Mouse (Mus musculus) spleen, postnatal 0 days (tissue): ENCODE results near the gene Nuak2. TPM values are rescaled to one million over a fixed set of nuclear protein-coding genes. Genes with fewer than 3 reads are reported as not detected.

Source experiments
- polyA plus RNA-seq: library from polyadenylated mRNA; unstranded; fragments of >200 nt; fragmentation: Nextera tagmentation; extraction: Ambion mirVana; gene quantifications from 2 replicates; pipeline ENCODE4 v1.2.1, GENCODE M21; 2015

The Nuak2 gene
- polyA plus RNA-seq: 4.6 and 6.6 TPM in 2 replicates

DNA sequence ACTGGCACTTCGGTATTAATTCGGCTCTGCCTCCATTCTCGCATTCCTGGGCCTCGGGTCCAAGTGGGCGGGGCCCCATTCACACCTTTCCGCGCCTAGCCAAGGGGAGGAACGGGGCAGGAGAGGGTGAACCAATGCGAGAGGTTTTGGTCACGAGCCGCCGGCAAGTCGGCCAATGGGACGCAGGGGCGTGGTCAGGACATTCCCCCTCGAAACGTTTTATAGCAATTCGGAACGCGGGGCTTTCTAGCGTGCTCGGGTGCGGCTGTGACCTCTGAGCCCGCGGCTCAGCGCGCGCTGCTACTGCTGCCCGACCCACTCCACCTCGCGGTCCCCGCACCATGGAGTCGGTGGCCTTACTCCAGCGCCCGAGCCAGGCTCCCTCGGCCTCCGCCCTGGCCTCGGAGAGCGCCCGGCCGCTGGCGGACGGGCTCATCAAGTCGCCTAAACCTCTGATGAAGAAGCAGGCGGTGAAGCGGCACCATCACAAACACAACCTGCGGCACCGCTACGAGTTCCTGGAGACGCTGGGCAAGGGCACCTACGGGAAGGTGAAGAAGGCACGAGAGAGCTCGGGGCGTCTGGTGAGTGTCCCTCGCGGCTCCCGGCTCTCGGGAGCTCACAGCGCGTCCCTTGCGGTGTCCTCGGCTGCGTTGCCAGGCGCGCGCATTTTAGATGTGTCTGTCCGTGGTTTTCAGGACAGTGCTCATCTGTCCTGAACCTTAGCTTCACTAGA, at the start of gene Nuak2:
TSS of gene Nuak2 (plus strand) at position 238 of the 736 bp plus-strand sequence.

GRCm38 (mm10) chr1:132298425-132298800, 17.5 kb upstream of the Nuak2 start, which contains the start of gene Klhdc8a:
Gene Klhdc8a, plus strand, starts transcription at chr1:132298626.

Other genes starting within 250 kb of the Nuak2 start
- 4.3 and 6.4 TPM in 2 replicates for gene Mfsd4a, start 248.1 kb upstream of the Nuak2 start, polyA plus RNA-seq
- 0.29 and 0.39 TPM in 2 replicates for gene Cdk18, start 176.4 kb upstream of the Nuak2 start, polyA plus RNA-seq
- gene Lemd1, start 124.7 kb upstream of the Nuak2 start, polyA plus RNA-seq: not detected in 2 replicates
- gene AC124108.1, start 124.7 kb upstream of the Nuak2 start, polyA plus RNA-seq: 0.02 TPM in 1 of 2 replicates, not detected in the other
- gene Gm10188, start 86.4 kb upstream of the Nuak2 start, polyA plus RNA-seq: not detected in 2 replicates
- gene Klhdc8a, start 17.5 kb upstream of the Nuak2 start, polyA plus RNA-seq: 0.10 and 0.35 TPM in 2 replicates
- gene Tmcc2, start 75.2 kb downstream of the Nuak2 start, polyA plus RNA-seq: 239 and 263 TPM in 2 replicates
- 6.5 and 8.3 TPM in 2 replicates for gene Dstyk, start 101.4 kb downstream of the Nuak2 start, polyA plus RNA-seq
- 21.5 and 24.5 TPM in 2 replicates for gene Rbbp5, start 161.2 kb downstream of the Nuak2 start, polyA plus RNA-seq
- 1.0 and 1.2 TPM in 2 replicates for gene Tmem81, start 190.1 kb downstream of the Nuak2 start, polyA plus RNA-seq
- gene Cntn2, start 227.1 kb downstream of the Nuak2 start, polyA plus RNA-seq: 0.02 TPM in 1 of 2 replicates, not detected in the other